Mouse (Mus musculus) intestine, embryonic 15.5 days (tissue): ENCODE data around the gene Mesp2. TPM values are rescaled to one million over a fixed set of nuclear protein-coding genes. Genes with fewer than 3 reads are reported as not detected.
A peak's percentile ranks its signal among the peaks of the same experiment; 100 is the strongest.

Experiments
- ATAC-seq: fragments of 200-750 bp; cut with Nextera tagmentation; 2 replicates; pipeline ENCODE4 v1.8.0; 2017; ENCODE audit warnings: moderate TSS enrichment, moderate library complexity
- H3K27ac ChIP-seq: fragments of 300-500 bp; sonication (generic); 2 replicates; pipeline ENCODE4 v1.5.1; 2015; ENCODE audit warnings: mild to moderate bottlenecking, inconsistent platforms
- H3K27me3 ChIP-seq: fragments of 300-500 bp; sonication (generic); replicated peaks from 2 replicates; pipeline ENCODE4 v1.6.1; 2015; ENCODE audit warnings: inconsistent platforms
- H3K36me3 ChIP-seq: fragments of 300-500 bp; sonication (generic); 2 replicates; pipeline ENCODE4 v1.6.1; 2015; ENCODE audit warnings: inconsistent platforms
- H3K4me1 ChIP-seq: fragments of 300-500 bp; sonication (generic); replicated peaks from 2 replicates; pipeline ENCODE4 v1.6.1; 2015; ENCODE audit warnings: inconsistent platforms
- H3K4me2 ChIP-seq: fragments of 300-500 bp; sonication (generic); replicated peaks from 2 replicates; pipeline ENCODE4 v1.6.1; 2015; ENCODE audit warnings: mild to moderate bottlenecking, inconsistent platforms
- H3K4me3 ChIP-seq: fragments of 300-500 bp; sonication (generic); replicated peaks from 2 replicates; pipeline ENCODE4 v1.5.1; 2015; ENCODE audit warnings: inconsistent platforms
- H3K9ac ChIP-seq: fragments of 300-500 bp; sonication (generic); 2 replicates; pipeline ENCODE4 v1.6.1; 2015; ENCODE audit warnings: inconsistent platforms
- H3K9me3 ChIP-seq: fragments of 300-500 bp; sonication (generic); 2 replicates; pipeline ENCODE4 v1.6.1; 2016; ENCODE audit warnings: inconsistent platforms
- WGBS: fragments of 180-500 bp; shearing (Covaris S2); methylation state at CpG from one replicate; pipeline ENCODE4 v1.1.7; 2015; 5-methylcytosine and 5-hydroxymethylcytosine counted together
- polyA plus RNA-seq: library from polyadenylated mRNA; unstranded; fragments of >200 nt; fragmentation: Nextera tagmentation; extraction: Ambion mirVana; gene quantifications from 2 replicates; pipeline ENCODE4 v1.2.1, GENCODE M21; 2015

Gene Mesp2
- polyA plus RNA-seq: 1.3 and 2.0 TPM in 2 replicates

- WGBS: 12% methylated on average over 71 of the region's 71 CpGs
- no peaks in the 10 kb centered on the region for H3K9me3 ChIP-seq
These were observed at the start of gene Mesp2 for GRCm38 (mm10) chr7:79810611-79811506. Mesp2 (plus strand) TSS chr7:79810727.

GRCm38 (mm10) chr7:79761124-79761876 lies 49.2 kb upstream of the Mesp2 start:
- Histone ChIP-seq H3K4me2 (no peak overlapping the region), H3K27ac (no peak overlapping the region), H3K4me1 (no peaks in the 10 kb centered on the region), H3K36me3 (no peaks in the 10 kb centered on the region), H3K9ac (no peak overlapping the region), H3K4me3 (no peak overlapping the region), H3K27me3 (no peaks in the 10 kb centered on the region; the same call in 1 of the 2 replicates), H3K9me3 (no peaks in the 10 kb centered on the region)
- 68% methylated on average over 5 of the region's 5 CpGs for WGBS
- no peak for ATAC-seq

More at GRCm38 (mm10) chr7:79810611-79811506, at the start of gene Mesp2:
- Histone ChIP-seq H3K27ac (no peak within 1 kb of the TSS), H3K4me3 (peak within 1 kb of the TSS; percentile 35), H3K4me2 (peak within 1 kb of the TSS; percentile 77), H3K27me3 (peaks cover 16% of the 10 kb centered on the region), H3K9ac (peak within 1 kb of the TSS; percentile 47), H3K4me1 (peaks cover 20% of the 10 kb centered on the region), H3K36me3 (no peaks in the 10 kb centered on the region)
- peak; percentile 64 for ATAC-seq

- Histone ChIP-seq H3K4me2 (no peak overlapping the region), H3K9me3 (no peaks in the 10 kb centered on the region), H3K4me1 (no peaks in the 10 kb centered on the region), H3K4me3 (no peak overlapping the region), H3K9ac (no peak overlapping the region), H3K36me3 (no peaks in the 10 kb centered on the region), H3K27ac (no peak overlapping the region), H3K27me3 (no peaks in the 10 kb centered on the region; the same call in 1 of the 2 replicates)
- 65% methylated on average over 8 of the region's 8 CpGs for WGBS
- no peak for ATAC-seq
These were observed 48.4 kb upstream of the Mesp2 start for GRCm38 (mm10) chr7:79762106-79762505.

GRCm38 (mm10) chr7:79765991-79766390 lies 44.5 kb upstream of the Mesp2 start:
- no peak for ATAC-seq
- no peak overlapping the region for H3K9ac ChIP-seq
- no peaks in the 10 kb centered on the region for H3K27me3 ChIP-seq
- H3K27ac ChIP-seq: no peak overlapping the region
- no peaks in the 10 kb centered on the region for H3K4me1 ChIP-seq
- 48% methylated on average over 1 of the region's 1 CpGs for WGBS
- H3K36me3 ChIP-seq: no peaks in the 10 kb centered on the region
- no peaks in the 10 kb centered on the region for H3K9me3 ChIP-seq
- no peak overlapping the region for H3K4me2 ChIP-seq
- no peak overlapping the region for H3K4me3 ChIP-seq

- 84% methylated on average over 3 of the region's 3 CpGs for WGBS
- H3K4me3 ChIP-seq: no peak overlapping the region
- no peaks in the 10 kb centered on the region for H3K36me3 ChIP-seq
- H3K4me1 ChIP-seq: no peaks in the 10 kb centered on the region
- H3K27me3 ChIP-seq: no peaks in the 10 kb centered on the region
- H3K27ac ChIP-seq: no peak overlapping the region
- no peak overlapping the region for H3K9ac ChIP-seq
- H3K9me3 ChIP-seq: no peaks in the 10 kb centered on the region
- no peak for ATAC-seq
- no peak overlapping the region for H3K4me2 ChIP-seq
These were observed 40.9 kb upstream of the Mesp2 start for GRCm38 (mm10) chr7:79769664-79770063.

GRCm38 (mm10) chr7:79771561-79772512 lies 38.7 kb upstream of the Mesp2 start:
- Histone ChIP-seq H3K36me3 (no peaks in the 10 kb centered on the region), H3K9ac (no peak overlapping the region), H3K4me2 (no peak overlapping the region), H3K4me3 (no peak overlapping the region), H3K4me1 (no peaks in the 10 kb centered on the region), H3K27me3 (no peaks in the 10 kb centered on the region), H3K27ac (no peak overlapping the region), H3K9me3 (no peaks in the 10 kb centered on the region)
- no peak for ATAC-seq
- WGBS: 50% methylated on average over 15 of the region's 15 CpGs

GRCm38 (mm10) chr7:79780647-79781626 lies 29.6 kb upstream of the Mesp2 start:
- Histone ChIP-seq H3K4me2 (peak overlapping the region; percentile 65), H3K27ac (no peak overlapping the region), H3K27me3 (no peaks in the 10 kb centered on the region), H3K9me3 (no peaks in the 10 kb centered on the region), H3K36me3 (no peaks in the 10 kb centered on the region), H3K4me1 (peaks cover 11% of the 10 kb centered on the region), H3K9ac (peak overlapping the region; percentile 44), H3K4me3 (peak overlapping the region; percentile 27)
- ATAC-seq: peak; percentile 75
- WGBS: 26% methylated on average over 16 of the region's 16 CpGs

GRCm38 (mm10) chr7:79781826-79782515 lies 28.6 kb upstream of the Mesp2 start:
- no peak overlapping the region for H3K9ac ChIP-seq
- H3K36me3 ChIP-seq: no peaks in the 10 kb centered on the region
- 82% methylated on average over 11 of the region's 11 CpGs for WGBS
- peaks cover 11% of the 10 kb centered on the region for H3K4me1 ChIP-seq
- H3K27me3 ChIP-seq: no peaks in the 10 kb centered on the region
- H3K27ac ChIP-seq: no peak overlapping the region
- no peaks in the 10 kb centered on the region for H3K9me3 ChIP-seq
- no peak overlapping the region for H3K4me3 ChIP-seq
- no peak for ATAC-seq
- no peak overlapping the region for H3K4me2 ChIP-seq

- H3K27ac ChIP-seq: no peak overlapping the region
- no peak overlapping the region for H3K4me2 ChIP-seq
- H3K9ac ChIP-seq: no peak overlapping the region
- H3K36me3 ChIP-seq: no peaks in the 10 kb centered on the region
- H3K4me1 ChIP-seq: peaks cover 11% of the 10 kb centered on the region
- H3K9me3 ChIP-seq: no peaks in the 10 kb centered on the region
- WGBS: 87% methylated on average over 2 of the region's 2 CpGs
- no peak for ATAC-seq
- 0 out of 2 replicates have a peak, but pooled peaks cover under 1% of the 10 kb centered on the region for H3K27me3 ChIP-seq
- no peak overlapping the region for H3K4me3 ChIP-seq
These were observed 28.0 kb upstream of the Mesp2 start for GRCm38 (mm10) chr7:79782516-79782855.

GRCm38 (mm10) chr7:79786295-79786694 lies 24.2 kb upstream of the Mesp2 start:
- Histone ChIP-seq H3K27me3 (peaks cover 12% of the 10 kb centered on the region; the same call in 1 of the 2 replicates), H3K4me3 (no peak overlapping the region), H3K4me1 (peaks cover 3% of the 10 kb centered on the region; the same call in 1 of the 2 replicates), H3K27ac (no peak overlapping the region), H3K9ac (no peak overlapping the region), H3K36me3 (no peaks in the 10 kb centered on the region), H3K9me3 (no peaks in the 10 kb centered on the region), H3K4me2 (no peak overlapping the region)
- ATAC-seq: peak; percentile 38; the same call in 1 of the 2 replicates
- WGBS: 20% methylated on average over 6 of the region's 6 CpGs
